Mouse (Mus musculus): ENCODE data around the gene Vsig1. TPM values are rescaled to one million over a fixed set of nuclear protein-coding genes. Genes with fewer than 3 reads are reported as not detected.

The Vsig1 gene
- not detected in 2 replicates for polyA plus RNA-seq (2014; fragmentation: Nextera tagmentation; extraction: Ambion mirVana)

DNA sequence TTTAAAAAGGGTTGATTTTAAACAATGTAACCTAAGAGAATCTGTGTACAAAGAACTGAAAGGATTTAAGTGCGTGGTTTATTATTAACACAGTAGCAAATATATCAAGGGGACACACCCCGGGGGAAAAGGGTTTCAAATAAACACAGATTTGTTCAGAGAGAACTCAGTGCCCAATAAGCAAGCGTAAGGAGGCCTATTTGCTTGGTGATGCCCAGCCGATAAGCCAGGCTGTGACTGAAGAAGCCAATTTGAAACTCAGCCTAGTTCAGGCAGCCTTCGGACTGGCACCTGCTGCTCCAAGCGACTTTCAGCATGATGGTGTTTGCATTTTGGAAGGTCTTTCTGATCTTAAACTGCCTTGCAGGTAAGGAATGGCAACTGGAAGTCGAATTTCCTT is at the start of gene Vsig1:
TSS of gene Vsig1 (plus strand) at position 249 of the 400 bp plus-strand sequence.
- ATAC-seq: no peak
- Histone ChIP-seq H3K27me3 (replicated peaks; ENCODE audit: control insufficient read depth, insufficient read depth, low read length) (peaks cover 6% of the 10 kb centered on the region; the same call in 1 of the 2 replicates), H3K9me3 (replicated peaks; ENCODE audit: control insufficient read depth, low read length) (no peaks in the 10 kb centered on the region), H3K9ac (ENCODE audit: low read length) (no peak within 1 kb of the TSS), H3K36me3 (ENCODE audit: control insufficient read depth, insufficient read depth, low read length) (no peaks in the 10 kb centered on the region), H3K4me3 (ENCODE audit: low read depth, low read length) (no peak within 1 kb of the TSS), H3K27ac (ENCODE audit: low read depth, low read length) (no peak within 1 kb of the TSS), H3K4me2 (ENCODE audit: low read length) (no peak within 1 kb of the TSS), H3K4me1 (ENCODE audit: control insufficient read depth, insufficient read depth, low read length) (no peaks in the 10 kb centered on the region)
- no peak for DNase-seq (ENCODE audit: low spot score)
- WGBS: 73% methylated on average over 7 of the region's 7 CpGs

DNA sequence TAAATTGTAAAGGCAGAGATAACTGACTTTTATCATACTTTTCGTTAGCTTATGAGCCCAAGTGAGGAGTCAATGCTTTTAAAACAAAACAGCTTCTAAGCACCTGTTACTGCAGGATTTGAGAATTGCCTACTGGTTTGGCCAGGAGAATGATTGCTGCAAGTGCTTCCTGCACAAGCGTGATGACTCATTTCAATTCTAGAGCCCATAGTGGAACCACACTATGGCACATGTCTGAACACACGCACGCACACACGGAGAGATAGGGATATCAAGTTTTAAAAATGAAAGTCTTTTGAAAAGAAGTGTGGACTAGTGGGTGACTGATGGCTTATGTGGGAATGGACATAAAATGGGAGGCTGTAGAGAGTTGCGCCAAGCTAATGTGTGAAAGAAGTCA is 44.6 kb upstream of the Vsig1 start:
- Histone ChIP-seq H3K27me3 (replicated peaks; ENCODE audit: control insufficient read depth, insufficient read depth, low read length) (no peaks in the 10 kb centered on the region), H3K9me3 (replicated peaks; ENCODE audit: control insufficient read depth, low read length) (no peaks in the 10 kb centered on the region), H3K4me2 (ENCODE audit: low read length) (no peak overlapping the region), H3K27ac (ENCODE audit: low read depth, low read length) (no peak overlapping the region), H3K4me3 (ENCODE audit: low read depth, low read length) (no peak overlapping the region), H3K9ac (ENCODE audit: low read length) (no peak overlapping the region), H3K4me1 (ENCODE audit: control insufficient read depth, insufficient read depth, low read length) (no peaks in the 10 kb centered on the region), H3K36me3 (ENCODE audit: control insufficient read depth, insufficient read depth, low read length) (no peaks in the 10 kb centered on the region)
- ATAC-seq (no peak), DNase-seq (ENCODE audit: low spot score) (no peak)
- 95% methylated on average over 6 of the region's 6 CpGs for WGBS

DNA sequence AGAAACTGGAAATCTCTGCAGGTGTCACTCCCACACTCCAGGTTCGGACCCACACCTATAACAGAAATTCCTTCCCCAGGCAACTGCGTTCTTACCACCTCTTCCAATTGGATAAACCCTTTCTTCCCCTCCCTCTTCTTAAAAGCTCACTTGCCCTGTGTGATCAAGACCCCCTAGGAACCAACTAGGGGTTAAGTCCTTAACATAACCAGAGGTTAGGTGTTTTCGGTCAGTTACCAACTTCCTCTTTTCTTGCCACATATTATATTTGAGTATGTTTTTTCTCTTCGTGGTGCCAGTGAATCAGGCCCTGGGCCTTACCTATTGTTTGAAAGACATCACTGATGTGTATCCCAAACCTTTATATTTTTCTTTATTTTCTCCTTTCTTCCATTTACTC is 44.0 kb upstream of the Vsig1 start:
- Histone ChIP-seq H3K27ac (ENCODE audit: low read depth, low read length) (no peak overlapping the region), H3K27me3 (replicated peaks; ENCODE audit: control insufficient read depth, insufficient read depth, low read length) (no peaks in the 10 kb centered on the region), H3K4me1 (ENCODE audit: control insufficient read depth, insufficient read depth, low read length) (no peaks in the 10 kb centered on the region), H3K9ac (ENCODE audit: low read length) (no peak overlapping the region), H3K4me3 (ENCODE audit: low read depth, low read length) (no peak overlapping the region), H3K36me3 (ENCODE audit: control insufficient read depth, insufficient read depth, low read length) (no peaks in the 10 kb centered on the region), H3K9me3 (replicated peaks; ENCODE audit: control insufficient read depth, low read length) (no peaks in the 10 kb centered on the region), H3K4me2 (ENCODE audit: low read length) (no peak overlapping the region)
- ATAC-seq (no peak), DNase-seq (ENCODE audit: low spot score) (no peak)
- WGBS: 88% methylated on average over 4 of the region's 4 CpGs

DNA sequence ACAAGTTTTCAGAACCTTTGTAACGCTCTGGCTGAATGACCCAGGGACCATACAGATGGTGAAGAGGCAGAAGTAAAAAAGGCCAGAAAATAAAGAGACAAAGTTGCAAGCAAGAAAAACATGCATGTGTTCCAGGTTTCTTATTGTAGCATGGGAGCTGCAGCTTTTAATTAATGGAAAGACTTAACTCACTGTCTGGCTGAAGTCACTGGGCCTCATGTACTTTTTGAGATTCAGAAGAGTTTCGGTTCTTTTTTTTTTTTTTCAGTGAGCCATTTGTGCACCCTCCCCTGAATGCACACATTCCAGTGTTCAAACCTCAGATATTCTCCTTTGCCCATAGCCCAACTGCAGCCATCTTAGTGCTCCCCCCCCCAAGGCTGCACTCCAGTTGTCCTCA is 20.2 kb upstream of the Vsig1 start:
- 88% methylated on average over 2 of the region's 2 CpGs for WGBS

DNA sequence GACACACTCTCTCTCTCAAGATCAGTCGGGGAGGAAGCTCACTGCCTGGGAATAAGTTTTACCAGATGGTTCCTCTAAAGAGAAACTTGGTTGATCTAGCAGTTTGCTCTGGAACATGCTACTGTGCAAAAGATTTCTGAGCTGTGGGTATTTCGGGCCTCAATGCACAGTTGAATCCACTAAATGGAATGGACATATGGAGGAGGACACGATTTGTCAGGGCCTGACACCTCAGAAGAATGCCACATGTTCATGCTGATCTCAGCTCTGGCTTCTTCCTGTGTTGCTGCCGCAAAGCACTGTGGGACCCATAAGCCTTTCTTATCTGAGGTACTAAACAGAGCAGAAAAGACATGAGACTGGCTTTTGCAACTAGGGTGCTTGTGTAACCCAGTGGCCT is 15.6 kb upstream of the Vsig1 start:
- Histone ChIP-seq H3K4me1 (ENCODE audit: control insufficient read depth, insufficient read depth, low read length) (no peaks in the 10 kb centered on the region), H3K27me3 (replicated peaks; ENCODE audit: control insufficient read depth, insufficient read depth, low read length) (0 out of 2 replicates have a peak, but pooled peaks cover 3% of the 10 kb centered on the region), H3K9ac (ENCODE audit: low read length) (no peak overlapping the region), H3K36me3 (ENCODE audit: control insufficient read depth, insufficient read depth, low read length) (no peaks in the 10 kb centered on the region), H3K27ac (ENCODE audit: low read depth, low read length) (no peak overlapping the region), H3K4me3 (ENCODE audit: low read depth, low read length) (no peak overlapping the region), H3K9me3 (replicated peaks; ENCODE audit: control insufficient read depth, low read length) (no peaks in the 10 kb centered on the region), H3K4me2 (ENCODE audit: low read length) (no peak overlapping the region)
- 82% methylated on average over 4 of the region's 4 CpGs for WGBS
- ATAC-seq (no peak), DNase-seq (ENCODE audit: low spot score) (no peak)

More for the DNA sequence above, 20.2 kb upstream of the Vsig1 start:
- H3K9ac ChIP-seq (ENCODE audit: low read length): no peak overlapping the region
- H3K27me3 ChIP-seq (replicated peaks; ENCODE audit: control insufficient read depth, insufficient read depth, low read length): 0 out of 2 replicates have a peak, but pooled peaks cover 3% of the 10 kb centered on the region
- no peak overlapping the region for H3K4me3 ChIP-seq (ENCODE audit: low read depth, low read length)
- H3K4me2 ChIP-seq (ENCODE audit: low read length): no peak overlapping the region
- DNase-seq (ENCODE audit: low spot score) (no peak), ATAC-seq (no peak)
- no peak overlapping the region for H3K27ac ChIP-seq (ENCODE audit: low read depth, low read length)
- H3K36me3 ChIP-seq (ENCODE audit: control insufficient read depth, insufficient read depth, low read length): no peaks in the 10 kb centered on the region
- H3K9me3 ChIP-seq (replicated peaks; ENCODE audit: control insufficient read depth, low read length): no peaks in the 10 kb centered on the region
- H3K4me1 ChIP-seq (ENCODE audit: control insufficient read depth, insufficient read depth, low read length): no peaks in the 10 kb centered on the region

DNA sequence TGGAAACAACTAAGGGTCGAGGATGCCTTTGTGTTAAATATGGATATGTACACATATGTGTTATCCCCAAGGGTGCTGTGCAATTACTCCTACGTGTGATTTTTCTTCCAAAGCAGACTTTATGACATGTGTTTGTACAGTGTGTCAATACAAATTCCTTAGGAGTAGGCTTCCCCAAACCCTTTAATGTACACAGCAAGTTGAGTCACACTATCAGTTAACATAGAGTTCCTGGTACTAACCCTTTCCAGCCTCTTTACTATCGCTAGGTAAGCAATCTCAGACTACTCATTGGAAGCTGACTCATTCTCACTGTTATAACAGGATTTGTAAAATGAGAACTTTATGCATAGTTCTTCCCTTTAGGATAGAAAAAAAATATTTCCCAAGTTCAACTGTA is 3.9 kb upstream of the Vsig1 start:
- Histone ChIP-seq H3K4me2 (ENCODE audit: low read length) (no peak overlapping the region), H3K4me1 (ENCODE audit: control insufficient read depth, insufficient read depth, low read length) (no peaks in the 10 kb centered on the region), H3K36me3 (ENCODE audit: control insufficient read depth, insufficient read depth, low read length) (no peaks in the 10 kb centered on the region), H3K9me3 (replicated peaks; ENCODE audit: control insufficient read depth, low read length) (no peaks in the 10 kb centered on the region), H3K27ac (ENCODE audit: low read depth, low read length) (no peak overlapping the region), H3K9ac (ENCODE audit: low read length) (no peak overlapping the region), H3K4me3 (ENCODE audit: low read depth, low read length) (no peak overlapping the region), H3K27me3 (replicated peaks; ENCODE audit: control insufficient read depth, insufficient read depth, low read length) (peaks cover 6% of the 10 kb centered on the region; the same call in 1 of the 2 replicates)
- ATAC-seq (no peak), DNase-seq (ENCODE audit: low spot score) (no peak)
- whole genome bisulfite sequencing: 83% methylated on average over 3 of the region's 3 CpGs

DNA sequence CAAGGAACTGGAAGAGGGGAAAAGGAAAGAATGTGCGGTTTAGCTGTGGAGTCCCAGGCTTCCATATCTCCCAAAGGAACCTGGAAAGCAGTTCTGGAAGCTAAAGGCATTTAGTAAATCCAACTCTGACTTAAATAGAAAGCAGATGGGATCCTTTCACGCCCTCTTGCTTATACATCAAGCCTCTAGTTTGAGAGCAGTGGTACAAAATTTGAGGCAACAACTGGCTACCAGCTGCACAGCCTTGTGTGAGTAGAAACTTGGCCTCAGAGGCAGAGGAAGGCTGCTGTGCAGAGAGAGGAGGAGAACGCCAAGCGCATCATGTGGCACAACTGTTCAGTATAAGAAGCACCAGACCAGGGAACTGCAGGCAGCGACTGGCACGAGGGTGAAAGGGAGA is 13.9 kb downstream of the Vsig1 start:
- DNase-seq (ENCODE audit: low spot score): no peak
- 73% methylated on average over 6 of the region's 6 CpGs for WGBS
- Histone ChIP-seq H3K4me1 (ENCODE audit: control insufficient read depth, insufficient read depth, low read length) (no peaks in the 10 kb centered on the region), H3K4me3 (ENCODE audit: low read depth, low read length) (no peak overlapping the region), H3K4me2 (ENCODE audit: low read length) (no peak overlapping the region), H3K27me3 (replicated peaks; ENCODE audit: control insufficient read depth, insufficient read depth, low read length) (no peaks in the 10 kb centered on the region), H3K27ac (ENCODE audit: low read depth, low read length) (no peak overlapping the region), H3K36me3 (ENCODE audit: control insufficient read depth, insufficient read depth, low read length) (no peaks in the 10 kb centered on the region), H3K9ac (ENCODE audit: low read length) (no peak overlapping the region), H3K9me3 (replicated peaks; ENCODE audit: control insufficient read depth, low read length) (no peaks in the 10 kb centered on the region)
- ATAC-seq: no peak

DNA sequence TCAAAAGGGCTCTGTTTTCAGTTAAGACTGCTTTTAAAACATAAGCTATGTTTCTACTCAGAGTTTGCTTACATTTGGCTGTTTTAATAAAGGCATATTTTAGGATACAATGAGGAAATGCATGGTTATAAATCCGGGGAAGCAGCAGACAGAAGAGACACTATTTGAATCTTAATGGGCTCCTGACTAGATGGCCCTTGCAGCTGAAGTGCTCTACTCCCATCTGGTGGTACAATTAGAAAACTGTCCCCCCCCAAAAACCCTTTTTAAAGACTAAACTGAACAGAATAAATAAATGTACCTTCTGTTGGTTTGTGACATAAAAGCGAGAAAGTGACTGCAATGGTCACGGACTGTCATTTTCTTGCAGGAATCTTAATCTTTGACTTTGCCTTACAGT is 24.7 kb downstream of the Vsig1 start:
- DNase-seq (ENCODE audit: low spot score) (peak; percentile 17), ATAC-seq (no peak)
- no peak overlapping the region for H3K4me3 ChIP-seq (ENCODE audit: low read depth, low read length)
- H3K4me1 ChIP-seq (ENCODE audit: control insufficient read depth, insufficient read depth, low read length): no peaks in the 10 kb centered on the region
- no peak overlapping the region for H3K27ac ChIP-seq (ENCODE audit: low read depth, low read length)
- H3K9ac ChIP-seq (ENCODE audit: low read length): no peak overlapping the region
- H3K36me3 ChIP-seq (ENCODE audit: control insufficient read depth, insufficient read depth, low read length): no peaks in the 10 kb centered on the region
- H3K4me2 ChIP-seq (ENCODE audit: low read length): no peak overlapping the region
- H3K9me3 ChIP-seq (replicated peaks; ENCODE audit: control insufficient read depth, low read length): no peaks in the 10 kb centered on the region
- no peaks in the 10 kb centered on the region for H3K27me3 ChIP-seq (replicated peaks; ENCODE audit: control insufficient read depth, insufficient read depth, low read length)
- WGBS: 77% methylated on average over 3 of the region's 3 CpGs

DNA sequence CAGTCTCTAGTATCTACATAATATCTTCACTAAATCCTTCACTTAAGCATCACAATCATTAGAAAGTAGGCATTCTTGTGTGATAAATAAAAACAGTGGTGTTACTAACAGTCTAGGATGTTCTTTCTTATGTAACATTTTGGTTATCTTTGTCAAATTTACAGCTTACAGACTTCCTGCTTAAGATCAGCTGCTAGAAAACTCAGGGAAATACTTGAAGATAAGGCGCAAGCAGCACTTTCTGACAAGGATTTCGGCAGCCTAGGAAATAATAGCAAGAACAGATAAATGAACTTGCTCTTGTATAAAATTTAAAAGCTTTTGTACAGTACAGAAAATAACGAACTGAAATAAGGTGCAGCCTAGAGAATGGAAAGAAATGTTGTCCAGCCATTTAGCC is 25.9 kb downstream of the Vsig1 start:
- H3K4me1 ChIP-seq (ENCODE audit: control insufficient read depth, insufficient read depth, low read length): no peaks in the 10 kb centered on the region
- ATAC-seq: no peak

More for the DNA sequence above, 25.9 kb downstream of the Vsig1 start:
- Histone ChIP-seq H3K9ac (ENCODE audit: low read length) (no peak overlapping the region), H3K27me3 (replicated peaks; ENCODE audit: control insufficient read depth, insufficient read depth, low read length) (no peaks in the 10 kb centered on the region), H3K36me3 (ENCODE audit: control insufficient read depth, insufficient read depth, low read length) (no peaks in the 10 kb centered on the region), H3K4me3 (ENCODE audit: low read depth, low read length) (no peak overlapping the region), H3K27ac (ENCODE audit: low read depth, low read length) (no peak overlapping the region), H3K9me3 (replicated peaks; ENCODE audit: control insufficient read depth, low read length) (no peaks in the 10 kb centered on the region), H3K4me2 (ENCODE audit: low read length) (no peak overlapping the region)
- no peak for DNase-seq (ENCODE audit: low spot score)
- WGBS: 80% methylated on average over 3 of the region's 3 CpGs
